In the genomic region with DNA sequence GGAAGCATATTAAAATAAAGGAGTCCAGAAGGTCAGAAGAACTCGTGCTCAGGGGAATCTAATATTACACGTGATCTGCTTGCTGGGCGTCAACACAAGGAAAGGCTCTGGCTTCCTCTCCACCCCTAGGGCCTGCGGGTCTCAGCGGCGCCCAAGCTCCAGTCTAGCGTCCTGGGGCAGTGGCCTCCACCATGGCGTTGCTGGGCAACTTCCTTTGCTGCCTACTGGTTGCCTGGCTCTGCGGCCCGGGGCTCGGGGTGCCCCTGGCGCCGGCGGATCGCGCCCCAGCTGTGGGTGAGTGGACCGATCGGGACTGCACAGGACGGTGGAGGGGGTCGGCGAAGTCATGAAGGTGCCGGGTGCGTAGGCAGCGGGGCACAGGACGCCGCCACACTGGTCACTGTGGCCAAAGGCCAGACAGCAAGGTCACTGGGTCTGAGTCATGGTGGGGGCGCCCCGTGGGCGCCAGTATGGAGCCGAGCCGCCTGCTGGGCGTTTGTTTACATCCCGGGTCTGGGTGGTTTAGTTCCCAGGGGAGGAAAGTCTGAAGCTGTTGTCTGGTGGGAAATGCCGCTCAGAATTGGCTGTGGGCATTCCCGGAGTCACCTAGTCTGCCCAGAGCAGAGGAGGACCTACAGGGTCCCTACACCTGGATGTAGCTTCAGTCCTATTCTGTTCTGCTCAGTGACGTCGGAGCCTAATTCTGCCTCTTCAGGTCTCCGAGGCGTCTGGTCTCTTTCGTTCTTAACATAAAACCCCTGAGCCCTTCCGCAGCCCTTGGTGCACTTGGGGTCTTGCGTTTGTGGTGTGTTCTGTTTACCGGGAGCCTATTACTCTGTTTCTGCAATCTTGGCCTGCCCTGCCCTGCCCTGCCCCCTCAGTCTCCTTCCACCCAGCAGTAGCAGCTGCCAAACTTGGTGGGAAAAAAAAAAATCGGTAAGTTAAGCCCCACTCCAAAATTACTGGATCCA, we compare ENCODE assay signal across 8 mouse cellular contexts. TPM values are rescaled to one million over a fixed set of nuclear protein-coding genes. Genes with fewer than 3 reads are reported as not detected.
DNase-seq lines count a peak whose midpoint lies in the region; ATAC-seq and TF ChIP-seq lines count a peak whose summit lies in the region.

No protein-coding gene starts in this region.

- H3K27ac ChIP-seq in hindbrain, postnatal 0 days: peak overlapping the region; percentile 79
- peak overlapping the region; percentile 88 for H3K27ac ChIP-seq in limb, embryonic 10.5 days

- peak overlapping the region; percentile 75 for H3K9ac ChIP-seq in hindbrain, postnatal 0 days (replicated peaks; ENCODE audit: low read length)

- H3K4me2 ChIP-seq in hindbrain, postnatal 0 days (ENCODE audit: low read depth, low read length): peak overlapping the region; percentile 95

- no peaks in the 10 kb centered on the region for H3K27me3 ChIP-seq in hindbrain, postnatal 0 days (ENCODE audit: insufficient read depth, low read length)
- H3K27me3 ChIP-seq in limb, embryonic 10.5 days (ENCODE audit: low read depth, poor library complexity, severe bottlenecking): no peaks in the 10 kb centered on the region

- peaks cover 10% of the 10 kb centered on the region; the same call in 1 of the 2 replicates for H3K4me1 ChIP-seq in hindbrain, postnatal 0 days (ENCODE audit: insufficient read depth, low read length)
- peaks cover 21% of the 10 kb centered on the region for H3K4me1 ChIP-seq in limb, embryonic 10.5 days

- WGBS in hindbrain, postnatal 0 days: 1% methylated on average over 43 of the region's 44 CpGs
- WGBS in limb, embryonic 10.5 days: 2% methylated on average over 44 of the region's 44 CpGs

- TF ChIP-seq CTCF in hindbrain, postnatal 0 days (IDR thresholded peaks at IDR 0.05; ENCODE audit: low read depth): 0 out of 2 replicates have a peak, but pooled peaks have one; percentile 4

- ATAC-seq in common myeloid progenitor, adult 5-6 weeks (replicated peaks; ENCODE audit: low read depth, poor library complexity, severe bottlenecking): peak; percentile 48
- ATAC-seq in hindbrain, postnatal 0 days: peak; percentile 84

- H3K36me3 ChIP-seq in hindbrain, postnatal 0 days (ENCODE audit: insufficient read depth, low read length): no peaks in the 10 kb centered on the region
- no peaks in the 10 kb centered on the region for H3K36me3 ChIP-seq in limb, embryonic 10.5 days

- DNase-seq in adrenal gland, adult 2 months: peak; percentile 91
- DNase-seq in gastrocnemius, postnatal 10 days: peak; percentile 25
- peak; percentile 54 for DNase-seq in hindbrain, postnatal 0 days (ENCODE audit: low spot score)
- peak; percentile 57 for DNase-seq in limb, embryonic 10.5 days (ENCODE audit: low spot score)
- DNase-seq in mesoderm, embryonic 11.5 days (ENCODE audit: low read depth, low spot score): peak; percentile 41
- DNase-seq in skeletal muscle tissue, adult 2 months (ENCODE audit: low read depth, low spot score): peak; percentile 34
- DNase-seq in adipocyte (ENCODE audit: low spot score): no peak

- H3K4me3 ChIP-seq in hindbrain, postnatal 0 days (ENCODE audit: low read length): peak overlapping the region; percentile 59
- H3K4me3 ChIP-seq in limb, embryonic 10.5 days: peak overlapping the region; percentile 61

- H3K9me3 ChIP-seq in hindbrain, postnatal 0 days (ENCODE audit: low read length): no peaks in the 10 kb centered on the region; the same call in 1 of the 2 replicates
- no peaks in the 10 kb centered on the region for H3K9me3 ChIP-seq in limb, embryonic 10.5 days (replicated peaks)

RNA-seq across cellular contexts. Expression of gene Smpdl3a, which starts 0.6 kb away (rescaled TPM):
- total RNA-seq in adrenal gland, adult 2 months (2021): 10 to 100 TPM; 46.4 to 53.8 TPM
- polyA plus RNA-seq in adrenal gland, adult 2 months (2012; rRNA removed): 84.3 and 99.7 TPM in 2 replicates
- 17.9 and 23.8 TPM in 2 replicates for total RNA-seq in common myeloid progenitor, adult 5-6 weeks (2017)
- total RNA-seq in gastrocnemius, postnatal 10 days (2021): 10 to 100 TPM; 17.2 to 17.5 TPM
- 31.1 and 40.0 TPM in 2 replicates for total RNA-seq in hindbrain, postnatal 0 days (2014; rRNA removed)
- 45.2 and 46.0 TPM in 2 replicates for polyA plus RNA-seq in hindbrain, postnatal 0 days (2015; fragmentation: Nextera tagmentation; extraction: Ambion mirVana)
- polyA plus RNA-seq in limb, embryonic 10.5 days (2016; fragmentation: Nextera tagmentation; extraction: Ambion mirVana): 3.2 and 5.1 TPM in 2 replicates

RNA-seq across cellular contexts. Expression of gene Fabp7, which starts 10.1 kb away (rescaled TPM):
- under 1 TPM; 0.75 to 0.90 TPM for total RNA-seq in adrenal gland, adult 2 months (2021)
- polyA plus RNA-seq in adrenal gland, adult 2 months (2012; rRNA removed): 0.25 TPM in 1 of 2 replicates, not detected in the other
- not detected in 2 replicates for total RNA-seq in common myeloid progenitor, adult 5-6 weeks (2017)
- 1 to 10 TPM; 1.6 to 1.8 TPM for total RNA-seq in gastrocnemius, postnatal 10 days (2021)
- 708 and 750 TPM in 2 replicates for total RNA-seq in hindbrain, postnatal 0 days (2014; rRNA removed)
- polyA plus RNA-seq in hindbrain, postnatal 0 days (2015; fragmentation: Nextera tagmentation; extraction: Ambion mirVana): 3,353 and 3,880 TPM in 2 replicates
- 0.55 and 0.58 TPM in 2 replicates for polyA plus RNA-seq in limb, embryonic 10.5 days (2016; fragmentation: Nextera tagmentation; extraction: Ambion mirVana)

Comparison
In these comparisons a context has a peak if more than half of its experiments do, and no peak if none do; other contexts are left out.
1. RNA of gene Fabp7, which starts 10.1 kb away (total RNA-seq): 708 to 750 TPM in hindbrain, postnatal 0 days; 1.6 to 1.8 TPM in gastrocnemius, postnatal 10 days, 0.75 to 0.90 TPM in adrenal gland, adult 2 months and not detected in common myeloid progenitor, adult 5-6 weeks; every median in the first group is over 100 times any median in the second.